Mouse (Mus musculus) adrenal gland, postnatal 10 days (tissue): ENCODE measurements around the gene Milr1. TPM values are rescaled to one million over a fixed set of nuclear protein-coding genes. Genes with fewer than 3 reads are reported as not detected.
"Not testable (repeated sequence)": the region's sequence is repeated elsewhere in the genome, so short reads cannot be mapped to it uniquely, and the experiment has no call there.

Source experiments
- DNase-seq: peaks from one replicate; pipeline ENCODE4 v3.0.0; 2021; ENCODE audit warnings: mixed read lengths
- total RNA-seq, 2 experiments: library from RNA; stranded (reverse); gene quantifications; 2 replicates each; pipeline ENCODE4 v1.2.3; 2021

Gene Milr1
- total RNA-seq, 2 experiments from 2014 or later = 1.1 to 1.6 TPM

DNA sequence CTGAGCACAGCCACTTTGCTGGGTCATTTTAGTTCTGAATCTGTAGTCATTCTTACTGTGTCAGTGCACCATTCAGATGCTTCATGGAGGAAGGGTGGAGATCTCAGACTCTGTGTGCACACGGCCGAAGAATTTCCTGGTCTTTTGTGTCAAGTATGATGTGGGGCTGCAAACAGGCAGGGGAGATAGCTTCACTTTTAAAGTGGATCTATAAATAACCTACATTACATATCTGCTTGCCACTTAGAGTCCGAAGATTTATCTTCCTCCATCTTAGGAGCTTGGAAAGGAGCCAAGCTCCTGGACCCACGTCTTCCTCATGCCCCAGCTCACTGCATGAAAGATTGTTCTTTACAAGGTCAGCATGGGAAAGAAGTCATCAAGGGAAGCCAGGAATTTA, 20.3 kb upstream of the Milr1 start:
- no peak for DNase-seq

DNA sequence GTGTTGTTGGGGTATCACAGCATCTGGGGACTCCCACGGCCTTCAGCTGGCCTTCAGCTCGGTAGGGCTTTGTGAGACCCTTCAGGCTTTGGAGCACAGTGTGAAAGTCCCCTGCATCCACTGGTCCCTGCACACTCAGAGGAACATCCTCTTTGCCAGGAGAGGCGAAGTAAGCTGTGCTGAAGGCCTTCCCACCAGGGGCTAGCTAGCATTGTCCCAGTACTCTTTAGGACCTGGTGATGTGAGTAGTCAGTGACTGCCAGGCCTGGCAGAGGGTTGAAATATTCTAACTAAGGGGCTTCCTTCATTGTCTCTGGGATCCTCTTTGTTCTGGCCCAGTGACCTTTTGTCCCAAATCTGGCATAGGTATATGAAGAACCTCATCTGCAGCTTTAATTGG, 14.4 kb upstream of the Milr1 start:
- no peak for DNase-seq

DNA sequence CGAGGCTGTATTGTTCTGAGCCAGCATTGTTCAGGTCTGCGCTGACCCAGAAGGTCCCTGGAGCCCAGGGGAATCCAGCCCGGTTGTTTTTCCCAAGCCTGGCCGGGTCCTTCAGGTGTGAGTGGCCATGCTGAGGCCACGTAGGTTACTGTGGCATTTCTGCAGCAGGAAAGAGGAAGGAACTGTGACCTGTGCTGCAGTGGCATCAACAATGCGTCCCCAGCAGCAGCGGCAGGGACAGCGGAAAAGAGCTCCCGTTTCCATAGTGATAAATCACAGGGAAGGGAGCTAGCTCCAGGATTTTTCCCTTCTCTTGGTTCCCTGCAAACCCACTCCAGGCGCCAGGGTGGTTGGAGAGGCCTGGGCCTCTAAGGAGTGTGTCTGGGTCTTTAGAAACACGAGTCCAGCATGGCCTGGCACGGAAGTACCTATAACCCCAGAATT, 13.8 kb upstream of the Milr1 start:
- peak; percentile 35 for DNase-seq

DNA sequence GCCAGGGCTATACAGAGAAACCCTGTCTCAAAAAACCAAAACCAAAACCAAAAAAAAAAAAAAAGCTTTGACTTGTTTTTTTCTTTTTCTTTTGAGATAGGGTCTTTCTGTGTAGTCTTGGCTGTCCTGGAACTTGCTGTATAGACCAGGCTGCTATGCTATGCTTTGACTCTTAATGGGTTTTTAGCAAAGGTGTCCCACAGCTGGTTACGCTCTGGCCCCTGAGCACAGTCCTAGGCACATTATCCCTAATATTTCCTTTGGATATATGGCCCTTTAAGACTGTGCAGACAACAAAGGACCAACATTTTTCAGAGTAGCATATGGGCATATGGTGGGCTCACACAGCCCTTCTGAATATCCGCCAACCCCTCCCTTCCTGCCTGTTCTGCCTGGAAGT, 11.9 kb upstream of the Milr1 start:
- DNase-seq = no peak

DNA sequence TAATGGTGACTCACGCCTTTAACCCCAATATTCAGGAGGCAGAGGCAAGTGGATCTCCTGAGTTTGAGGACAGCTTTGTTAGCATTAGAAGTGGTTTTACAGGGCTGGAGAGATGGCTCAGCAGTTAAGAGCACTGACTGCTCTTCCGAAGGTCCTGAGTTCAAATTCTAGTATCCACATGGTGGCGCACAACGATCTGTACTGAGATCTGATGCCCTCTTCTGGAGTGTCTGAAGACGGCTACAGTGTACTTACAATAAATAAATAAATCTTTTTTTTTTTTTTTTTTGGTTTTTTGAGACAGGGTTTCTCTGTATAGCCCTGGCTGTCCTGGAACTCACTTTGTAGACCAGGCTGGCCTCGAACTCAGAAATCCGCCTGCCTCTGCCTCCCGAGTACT, 10.3 kb upstream of the Milr1 start:
- not testable (repeated sequence) for DNase-seq

DNA sequence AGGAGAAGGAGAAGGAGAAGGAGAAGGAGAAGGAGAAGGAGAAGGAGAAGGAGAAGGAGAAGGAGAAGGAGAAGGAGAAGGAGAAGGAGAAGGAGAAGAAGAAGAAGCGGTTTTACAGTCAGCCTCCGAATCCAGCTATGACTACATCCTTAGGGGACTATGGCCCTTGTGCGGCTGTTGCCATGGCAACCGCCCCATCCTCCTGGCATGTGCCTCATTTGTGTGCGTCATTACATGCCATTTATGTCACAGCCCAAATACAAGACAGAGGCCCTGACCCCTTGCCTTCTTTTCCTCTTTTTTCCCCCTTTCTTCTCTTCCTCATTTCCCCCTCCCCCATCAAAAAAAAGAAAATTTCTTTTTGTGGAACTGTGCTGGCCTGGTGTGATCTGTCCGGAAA, 9.8 kb upstream of the Milr1 start:
- no peak for DNase-seq

DNA sequence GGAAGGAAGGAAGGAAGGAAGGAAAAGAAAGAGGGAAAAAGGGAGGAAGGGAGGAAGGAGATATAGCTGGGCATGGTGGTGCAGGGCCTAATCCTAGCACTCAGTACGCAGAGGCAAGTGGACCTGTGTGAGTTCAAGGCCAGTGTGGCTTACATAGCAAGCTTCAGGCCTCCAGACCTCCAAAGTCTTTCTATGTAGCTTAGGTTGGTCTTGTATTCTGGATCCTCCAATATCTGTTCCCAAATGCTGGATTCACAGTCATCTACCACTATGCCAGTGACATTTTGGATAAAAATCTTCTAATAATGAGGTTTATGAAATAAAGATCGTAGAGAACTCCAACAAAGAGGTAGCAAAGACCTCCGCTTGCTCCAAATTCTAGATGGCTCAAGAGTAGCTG, 9.2 kb upstream of the Milr1 start:
- no peak for DNase-seq

DNA sequence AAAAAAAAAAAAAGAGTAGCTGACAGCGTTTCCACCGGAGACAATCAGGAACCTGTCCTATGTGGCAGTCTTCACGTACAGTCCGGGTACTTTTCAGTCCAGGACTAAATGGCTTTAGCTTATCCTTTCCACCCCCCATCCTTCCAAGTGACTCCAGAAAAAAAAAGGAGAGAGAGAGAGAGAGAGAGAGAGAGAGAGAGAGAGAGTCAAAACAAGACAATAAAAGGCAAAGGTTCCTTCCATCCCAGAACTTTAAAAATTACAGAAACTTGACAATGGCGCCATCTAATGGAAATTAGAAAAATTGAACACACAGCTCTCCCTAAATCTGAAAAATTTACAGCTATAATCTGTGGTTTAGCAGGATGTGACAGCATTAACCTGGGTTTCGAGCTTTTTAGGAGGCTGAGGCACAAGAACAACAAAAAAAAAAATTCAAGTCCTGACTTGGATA, 8.6 kb upstream of the Milr1 start:
- no peak for DNase-seq

DNA sequence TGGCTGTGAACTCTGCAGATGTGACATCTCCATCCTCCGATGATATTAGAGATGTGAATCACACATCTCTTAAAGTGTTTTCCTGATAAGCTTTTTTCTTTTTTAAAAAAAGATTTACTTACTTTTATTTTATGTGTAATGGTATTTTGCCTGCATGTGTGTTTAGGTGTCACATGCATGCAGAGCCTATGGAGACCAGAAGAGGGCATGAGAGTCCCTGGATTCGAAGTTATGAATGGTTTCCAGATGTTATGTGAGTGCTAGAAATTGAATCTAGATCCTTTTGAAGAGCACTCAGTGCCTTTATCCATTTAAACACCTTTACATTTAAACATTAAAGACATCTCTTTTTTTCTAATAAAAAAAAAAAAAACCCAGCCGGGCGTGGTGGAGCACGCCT, 6.1 kb upstream of the Milr1 start:
- DNase-seq = no peak

DNA sequence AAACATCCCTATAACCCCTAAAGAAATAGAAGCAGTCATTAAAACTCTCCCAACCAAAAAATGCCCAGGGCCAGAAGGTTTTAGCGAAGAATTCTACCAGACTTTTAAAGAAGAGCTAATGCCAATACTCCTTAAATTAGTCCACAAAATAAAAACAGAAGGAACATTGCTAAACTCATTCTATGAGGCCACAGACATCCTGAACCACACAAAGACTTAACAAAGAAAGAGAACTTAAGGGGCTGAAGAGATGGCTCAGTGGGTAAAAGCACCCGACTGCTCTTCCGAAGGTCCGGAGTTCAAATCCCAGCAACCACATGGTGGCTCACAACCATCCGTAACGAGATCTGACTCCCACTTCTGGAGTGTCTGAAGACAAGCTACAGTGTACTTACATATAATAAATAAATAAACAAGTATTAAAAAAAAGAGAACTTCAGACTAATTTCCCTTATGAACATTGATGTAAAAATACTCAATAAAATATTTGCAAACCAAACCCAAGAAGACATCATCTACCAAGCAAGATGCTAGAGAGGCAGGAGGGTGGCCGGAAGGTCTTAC, 1.4 kb upstream of the Milr1 start:
- DNase-seq = not testable (repeated sequence)

DNA sequence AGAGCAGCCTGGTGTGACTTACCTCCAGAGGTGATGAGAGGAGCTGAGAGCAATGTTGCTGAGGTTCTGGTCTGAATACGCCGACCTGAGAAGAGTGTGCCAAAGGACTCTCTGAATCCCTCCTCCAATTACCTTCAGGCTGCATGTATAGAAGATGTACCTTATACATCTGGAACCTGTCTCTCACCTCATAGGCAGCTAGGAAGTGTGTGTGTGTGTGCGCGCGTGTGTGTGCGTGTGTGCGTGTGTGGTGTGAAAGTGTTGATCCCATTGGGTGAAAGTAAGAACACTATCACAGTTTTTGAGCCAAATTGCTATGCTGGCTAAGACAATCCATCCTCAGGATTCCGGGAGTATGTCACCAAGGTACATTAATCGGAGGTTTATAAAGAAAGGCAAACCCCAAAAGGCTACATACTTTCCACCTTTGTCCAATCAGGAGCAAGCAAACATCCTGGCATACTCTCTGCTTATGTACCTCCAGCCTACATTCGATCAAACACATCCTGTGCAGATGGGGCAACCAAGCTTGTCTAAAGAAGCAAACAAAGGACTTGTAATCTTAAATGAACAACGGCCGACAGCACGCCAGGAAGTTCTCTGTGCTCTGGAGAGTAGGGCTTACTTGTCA, 790 bp upstream of the Milr1 start, which contains the start of gene Pecam1:
Gene Pecam1 (minus strand): TSS at position 508 of the 631 bp plus-strand sequence.
- no peak for DNase-seq

DNA sequence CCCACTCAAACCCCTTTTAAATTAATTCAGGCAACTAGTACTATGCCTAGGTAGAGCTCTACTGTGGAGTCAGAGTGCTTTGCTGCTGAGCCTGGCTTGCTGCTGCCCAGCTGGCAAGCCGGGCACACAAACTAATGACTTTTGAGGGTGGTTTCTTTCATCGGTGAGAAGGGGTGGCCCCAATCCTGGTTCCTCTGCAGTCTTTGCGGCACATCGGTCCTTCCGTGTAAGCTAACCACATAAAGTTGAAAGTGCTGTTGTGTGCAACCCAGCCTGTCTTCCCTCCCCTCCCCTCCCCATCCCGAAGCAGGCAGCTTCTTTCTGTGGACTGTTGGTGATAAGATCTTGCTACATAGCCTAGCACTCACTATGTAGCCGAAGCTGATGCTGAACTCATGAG, 1.1 kb downstream of the Milr1 start:
- no peak for DNase-seq

DNA sequence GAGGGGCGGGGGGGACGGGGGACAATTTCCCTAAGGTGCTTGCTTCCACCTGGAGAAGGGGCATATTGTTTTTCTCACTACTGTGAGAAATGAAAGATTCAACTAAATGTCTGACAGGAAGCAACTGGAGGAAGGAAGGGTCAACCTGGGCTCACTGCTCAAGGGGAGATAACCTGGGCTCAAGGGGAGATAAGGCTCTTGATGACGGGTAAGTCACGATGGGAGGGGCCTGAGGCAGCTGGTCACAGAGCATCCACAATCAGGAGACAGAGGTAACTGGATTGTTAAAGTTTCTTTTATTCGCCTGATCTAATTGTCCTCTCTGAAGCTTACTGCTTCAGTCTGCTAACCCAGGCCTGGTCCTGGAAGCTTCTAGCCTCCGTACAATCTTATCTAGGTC, 2.3 kb downstream of the Milr1 start:
- DNase-seq = no peak

DNA sequence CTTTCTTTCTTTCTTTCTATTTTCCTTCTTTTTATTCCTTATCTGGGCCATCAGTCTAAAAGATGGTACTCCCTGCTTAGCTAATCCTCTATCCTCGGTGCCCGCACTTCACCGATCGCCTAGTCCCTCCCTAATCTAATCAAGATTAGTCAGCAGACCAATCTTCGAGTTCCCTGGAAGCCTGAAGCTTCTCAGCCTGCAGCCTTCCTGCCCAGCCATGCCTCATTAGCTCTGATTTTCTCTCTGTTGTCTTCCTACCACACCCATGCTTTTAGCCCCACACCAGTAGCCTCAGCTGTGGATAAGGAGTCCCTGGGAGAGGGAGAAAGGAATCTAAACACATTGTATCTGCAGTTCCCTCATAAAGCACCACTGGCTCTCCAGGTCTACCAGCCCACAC, 4.6 kb downstream of the Milr1 start:
- DNase-seq = no peak

DNA sequence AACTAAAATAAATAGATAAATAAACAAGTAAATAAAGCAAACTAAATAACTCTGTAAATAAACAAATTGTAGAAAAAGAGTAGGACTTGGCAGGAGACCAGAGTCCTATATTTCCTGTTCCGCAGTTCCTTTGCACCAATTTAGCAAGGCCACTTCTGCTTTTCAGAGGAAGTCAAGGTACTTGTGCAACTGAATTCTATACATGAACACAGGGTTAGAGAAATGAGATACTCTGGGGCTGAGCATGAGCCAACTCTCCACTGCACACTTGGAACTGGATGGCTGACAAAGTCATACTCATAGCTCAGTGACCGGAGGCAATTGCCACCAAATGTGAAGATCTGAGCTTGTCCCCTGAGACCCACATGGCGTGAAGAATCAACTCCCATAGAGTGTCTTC, 8.0 kb downstream of the Milr1 start:
- DNase-seq = no peak

DNA sequence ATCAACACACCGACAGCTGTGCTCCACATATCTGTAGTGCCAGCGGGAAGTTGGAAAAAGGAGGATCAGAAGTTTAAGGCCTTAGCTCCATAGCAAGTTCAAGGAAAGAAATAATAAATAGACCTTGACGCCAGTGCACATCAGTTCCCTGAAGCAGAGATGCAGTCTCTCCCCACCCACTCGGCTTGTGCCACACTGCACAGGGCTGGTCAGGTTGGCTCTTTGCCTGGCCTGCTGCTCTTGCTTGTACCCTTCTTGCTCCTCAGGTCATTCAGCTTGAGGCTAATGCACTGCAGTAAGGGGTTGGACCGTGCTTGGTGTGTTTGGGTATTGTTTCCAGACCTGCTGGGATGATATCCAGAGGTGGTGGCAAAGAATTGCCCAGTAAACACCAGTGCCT, 9.5 kb downstream of the Milr1 start:
- no peak for DNase-seq

DNA sequence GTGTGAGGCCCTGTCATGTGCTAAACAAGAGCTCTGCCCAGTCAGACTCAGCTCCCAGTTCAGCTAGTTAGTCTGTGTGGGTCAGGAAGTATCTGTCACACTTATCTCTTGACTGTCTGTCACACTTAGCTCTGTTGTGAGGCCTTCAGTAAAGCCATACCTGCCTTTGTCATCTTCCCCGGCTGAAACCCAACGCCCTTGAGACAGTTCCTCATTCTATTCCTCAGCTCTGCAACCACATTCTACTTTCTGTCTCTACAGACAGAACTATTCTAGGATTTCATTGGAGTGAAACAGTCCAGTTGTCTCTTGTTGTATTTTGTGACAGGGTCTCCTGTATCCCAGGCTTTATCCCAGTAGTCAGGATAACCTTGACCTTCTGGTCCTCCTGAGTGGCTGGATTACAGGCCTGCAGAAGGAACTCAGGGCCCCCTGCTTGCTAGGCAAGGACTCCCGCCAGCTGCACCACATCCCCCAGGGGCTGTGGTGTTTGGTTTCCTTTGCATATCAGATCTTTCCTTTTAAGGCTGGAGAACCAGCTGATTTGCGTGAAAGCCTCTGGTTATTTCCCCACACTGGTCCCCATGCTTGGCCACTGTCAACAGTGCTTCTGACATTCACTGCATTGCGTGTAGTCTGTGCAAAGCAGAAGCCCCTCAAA, 11.2 kb downstream of the Milr1 start:
- no peak for DNase-seq

DNA sequence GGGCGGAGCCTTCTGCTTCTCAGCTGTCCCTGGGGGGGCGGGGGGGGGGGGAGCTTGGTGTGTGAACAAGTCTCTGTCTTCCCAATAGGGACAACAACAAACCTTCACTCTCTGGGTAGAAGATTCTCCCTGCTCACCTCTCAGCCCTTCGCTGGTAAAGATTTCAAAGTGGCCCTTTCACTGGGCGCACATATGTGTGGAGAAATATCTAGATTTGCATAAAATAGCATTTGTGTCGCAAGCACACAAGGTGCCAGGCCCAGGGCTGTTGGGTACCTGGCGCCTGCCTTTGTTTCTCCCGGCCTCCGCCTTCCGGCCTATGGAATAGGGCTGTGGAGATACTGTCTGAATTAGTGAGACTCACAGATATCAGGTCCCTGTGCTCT, 11.8 kb downstream of the Milr1 start:
- DNase-seq = no peak

DNA sequence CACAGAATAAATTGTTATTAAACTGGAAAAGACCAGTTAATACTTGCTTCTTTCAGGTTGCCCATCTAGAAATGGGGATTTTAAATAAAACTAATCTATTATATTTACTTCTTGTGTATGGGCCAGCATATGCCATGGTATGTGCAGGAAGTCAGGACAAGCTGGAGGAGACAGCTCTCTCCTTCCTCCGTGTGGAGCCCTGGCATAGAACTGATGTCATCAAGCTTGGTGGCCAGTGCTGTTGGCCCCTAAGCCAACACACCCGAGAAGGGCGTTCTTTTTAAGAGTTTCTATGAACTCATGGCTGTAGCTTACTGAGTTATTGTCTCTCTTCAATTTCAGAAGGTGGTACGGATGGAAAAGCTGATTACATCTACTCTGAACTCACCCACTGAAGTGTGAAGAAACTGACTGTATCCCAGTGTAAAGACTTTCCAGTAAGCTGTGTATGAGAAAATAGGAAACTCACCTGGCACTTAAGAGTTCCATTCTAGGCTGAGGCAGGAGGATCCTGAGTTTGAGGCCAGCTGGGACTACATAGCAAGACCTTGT, 15.7 kb downstream of the Milr1 start:
- no peak for DNase-seq

DNA sequence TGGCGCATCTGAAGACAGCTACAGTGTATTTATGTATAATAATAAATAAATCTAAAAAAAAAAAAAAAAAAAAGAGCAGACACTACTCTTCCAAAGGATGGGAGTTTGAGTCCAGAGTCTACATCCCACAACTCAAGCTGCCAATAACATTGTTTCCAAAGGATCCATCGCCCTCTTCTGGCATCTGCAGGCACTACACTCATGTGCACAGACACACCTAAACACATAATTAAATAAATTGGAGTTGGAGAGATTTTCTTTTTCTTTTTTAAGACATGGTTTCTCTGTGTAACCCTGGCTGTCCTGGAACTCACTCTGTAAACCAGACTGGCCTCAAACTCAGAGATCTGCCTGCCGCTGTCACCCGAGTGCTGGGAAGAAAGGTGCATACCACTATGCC, 16.5 kb downstream of the Milr1 start:
- no peak for DNase-seq

DNA sequence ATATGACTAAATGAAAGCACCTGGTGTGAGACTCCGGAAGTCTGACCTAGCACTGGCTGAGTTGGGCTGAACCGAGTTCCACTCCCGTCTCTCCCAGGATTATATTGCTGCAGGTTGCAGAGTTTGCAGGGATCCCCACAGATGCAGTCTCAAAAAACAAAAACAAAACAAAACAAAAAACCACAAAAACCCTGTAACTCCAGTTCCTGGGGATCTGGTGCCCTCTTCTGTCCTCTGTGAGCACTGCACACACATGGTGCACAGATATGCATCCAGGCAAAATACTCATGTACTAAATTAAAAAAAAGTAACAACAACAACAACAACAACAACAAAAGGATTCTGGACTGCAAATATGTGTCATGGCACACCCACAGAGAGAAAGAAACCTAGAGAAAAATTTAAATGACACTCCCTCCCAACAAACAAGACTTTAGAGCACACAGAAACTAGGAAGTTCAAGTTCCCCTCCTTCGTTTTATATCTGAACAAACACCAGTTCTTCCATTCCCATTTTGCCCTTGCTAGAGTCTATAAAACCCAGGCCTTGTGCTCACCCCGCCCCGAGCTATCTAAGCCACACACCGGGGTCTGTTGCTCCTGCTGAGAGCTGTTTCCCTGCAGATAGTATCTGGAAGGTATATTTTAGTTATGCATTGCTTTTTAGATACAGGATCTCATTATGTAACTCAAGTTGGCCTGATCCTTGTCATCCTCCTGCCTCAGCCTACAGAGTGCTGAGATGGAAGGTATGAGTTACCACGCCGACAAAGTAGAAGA, 19.4 kb downstream of the Milr1 start:
- DNase-seq = no peak

DNA sequence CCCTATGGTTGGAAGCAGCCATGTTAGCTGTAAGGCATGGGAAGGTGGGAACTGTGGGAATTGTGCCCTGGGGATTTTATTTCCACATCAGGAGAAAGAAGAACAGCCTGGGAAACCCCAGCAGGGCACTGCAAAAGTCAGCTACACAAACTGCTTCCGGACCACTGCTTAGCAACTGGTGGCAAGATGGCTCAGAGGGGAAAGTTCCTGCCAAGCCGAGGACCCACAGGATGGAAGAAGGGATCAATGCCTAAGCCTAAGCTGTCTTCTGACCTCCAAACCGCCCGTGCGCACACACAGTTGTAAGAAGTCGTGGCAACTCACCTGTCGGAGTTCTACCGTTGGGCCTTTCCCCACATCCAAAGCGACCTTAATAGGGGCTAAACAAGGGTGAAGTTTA, 22.0 kb downstream of the Milr1 start:
- DNase-seq = no peak

DNA sequence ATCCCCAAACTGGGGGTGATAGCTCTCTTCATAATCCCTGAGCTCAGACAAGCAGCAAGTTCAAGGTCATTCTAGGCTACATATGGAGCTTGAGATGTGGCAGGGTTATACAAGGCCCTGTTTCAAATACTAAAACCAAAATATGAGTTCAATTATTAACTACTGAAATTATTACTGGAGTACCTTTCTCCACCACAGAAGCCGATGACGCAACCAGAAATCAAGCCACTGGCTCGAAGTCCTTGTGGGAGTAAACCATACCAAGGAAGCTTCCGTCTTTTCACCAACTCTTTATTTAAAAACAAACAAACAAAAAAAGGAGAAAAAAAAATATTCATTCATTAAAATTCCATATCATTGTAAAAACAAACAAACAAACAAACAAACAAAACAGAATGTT, 25.9 kb downstream of the Milr1 start:
- no peak for DNase-seq
